Mouse (Mus musculus): ENCODE measurements around the gene Ranbp9. TPM values are rescaled to one million over a fixed set of nuclear protein-coding genes. Genes with fewer than 3 reads are reported as not detected.

The Ranbp9 gene
- polyA plus RNA-seq (2015; fragmentation: Nextera tagmentation; extraction: Ambion mirVana), result 3.0 and 4.6 TPM in 2 replicates

- Histone ChIP-seq H3K27me3 (ENCODE audit: insufficient read depth, low read length) (no peaks in the 10 kb centered on the region), H3K9me3 (ENCODE audit: low read length) (no peaks in the 10 kb centered on the region), H3K36me3 (replicated peaks; ENCODE audit: insufficient read depth, low read length) (no peaks in the 10 kb centered on the region), H3K4me3 (ENCODE audit: low read depth, low read length) (peak within 1 kb of the TSS; percentile 96), H3K4me2 (ENCODE audit: low read depth, low read length) (peak within 1 kb of the TSS; percentile 91), H3K27ac (ENCODE audit: low read depth) (peak within 1 kb of the TSS; percentile 100), H3K9ac (replicated peaks) (peak within 1 kb of the TSS; percentile 99), H3K4me1 (ENCODE audit: insufficient read depth) (peaks cover 25% of the 10 kb centered on the region)
- TF ChIP-seq EP300 (IDR thresholded peaks at IDR 0.05; ENCODE audit: low read depth) (no peak), CTCF (IDR thresholded peaks at IDR 0.05; ENCODE audit: low read depth) (peak; percentile 25)
- WGBS (ENCODE audit: insufficient replicate concordance), result under 1% methylated on average over 68 of the region's 132 CpGs
- peak; percentile 91 for ATAC-seq
- DNase-seq, result peak; percentile 83
Measured at GRCm38 (mm10) chr13:43480957-43481858, at the start of gene Ranbp9. Ranbp9 (minus strand) TSS chr13:43481282.

- TF ChIP-seq EP300 (IDR thresholded peaks at IDR 0.05; ENCODE audit: low read depth) (peak; percentile 21; the same call in 1 of the 2 replicates), CTCF (IDR thresholded peaks at IDR 0.05; ENCODE audit: low read depth) (no peak)
- Histone ChIP-seq H3K4me3 (ENCODE audit: low read depth, low read length) (no peak overlapping the region), H3K27me3 (ENCODE audit: insufficient read depth, low read length) (no peaks in the 10 kb centered on the region), H3K4me1 (ENCODE audit: insufficient read depth) (peaks cover 34% of the 10 kb centered on the region), H3K36me3 (replicated peaks; ENCODE audit: insufficient read depth, low read length) (no peaks in the 10 kb centered on the region), H3K9me3 (ENCODE audit: low read length) (no peaks in the 10 kb centered on the region), H3K4me2 (ENCODE audit: low read depth, low read length) (peak overlapping the region; percentile 52), H3K9ac (replicated peaks) (no peak overlapping the region), H3K27ac (ENCODE audit: low read depth) (peak overlapping the region; percentile 82)
- ATAC-seq (no peak), DNase-seq (no peak)
- 36% methylated on average over 14 of the region's 14 CpGs for WGBS (ENCODE audit: insufficient replicate concordance)
Measured at GRCm38 (mm10) chr13:43530129-43530831, 49.2 kb upstream of the Ranbp9 start.

- no peaks in the 10 kb centered on the region for H3K36me3 ChIP-seq (replicated peaks; ENCODE audit: insufficient read depth, low read length)
- ATAC-seq, result no peak
- WGBS (ENCODE audit: insufficient replicate concordance), result 75% methylated on average over 5 of the region's 5 CpGs
- no peak overlapping the region for H3K4me2 ChIP-seq (ENCODE audit: low read depth, low read length)
- no peaks in the 10 kb centered on the region for H3K27me3 ChIP-seq (ENCODE audit: insufficient read depth, low read length)
- H3K9ac ChIP-seq (replicated peaks), result no peak overlapping the region
- 0 out of 2 replicates have a peak overlapping the region, but pooled peaks have one; percentile 80 for H3K27ac ChIP-seq (ENCODE audit: low read depth)
- peaks cover 3% of the 10 kb centered on the region; the same call in 1 of the 2 replicates for H3K9me3 ChIP-seq (ENCODE audit: low read length)
- TF ChIP-seq EP300 (IDR thresholded peaks at IDR 0.05; ENCODE audit: low read depth) (no peak), CTCF (IDR thresholded peaks at IDR 0.05; ENCODE audit: low read depth) (no peak)
- no peak for DNase-seq
- peaks cover 39% of the 10 kb centered on the region for H3K4me1 ChIP-seq (ENCODE audit: insufficient read depth)
- no peak overlapping the region for H3K4me3 ChIP-seq (ENCODE audit: low read depth, low read length)
Measured at GRCm38 (mm10) chr13:43526289-43526688, 45.2 kb upstream of the Ranbp9 start.

GRCm38 (mm10) chr13:43525363-43526134, 44.5 kb upstream of the Ranbp9 start:
- DNase-seq (peak; percentile 37), ATAC-seq (peak; percentile 20)
- Histone ChIP-seq H3K36me3 (replicated peaks; ENCODE audit: insufficient read depth, low read length) (no peaks in the 10 kb centered on the region), H3K4me1 (ENCODE audit: insufficient read depth) (peaks cover 32% of the 10 kb centered on the region), H3K9me3 (ENCODE audit: low read length) (peaks cover 3% of the 10 kb centered on the region; the same call in 1 of the 2 replicates), H3K4me2 (ENCODE audit: low read depth, low read length) (0 out of 2 replicates have a peak overlapping the region, but pooled peaks have one; percentile 27), H3K27ac (ENCODE audit: low read depth) (peak overlapping the region; percentile 80), H3K9ac (replicated peaks) (no peak overlapping the region), H3K27me3 (ENCODE audit: insufficient read depth, low read length) (no peaks in the 10 kb centered on the region), H3K4me3 (ENCODE audit: low read depth, low read length) (no peak overlapping the region)
- 48% methylated on average over 16 of the region's 16 CpGs for WGBS (ENCODE audit: insufficient replicate concordance)
- no peak for TF ChIP-seq EP300 (IDR thresholded peaks at IDR 0.05; ENCODE audit: low read depth)
- TF ChIP-seq CTCF (IDR thresholded peaks at IDR 0.05; ENCODE audit: low read depth), result no peak

GRCm38 (mm10) chr13:43524491-43525362, 43.6 kb upstream of the Ranbp9 start:
- Histone ChIP-seq H3K4me1 (ENCODE audit: insufficient read depth) (peaks cover 24% of the 10 kb centered on the region), H3K36me3 (replicated peaks; ENCODE audit: insufficient read depth, low read length) (no peaks in the 10 kb centered on the region), H3K9ac (replicated peaks) (no peak overlapping the region; the same call in 1 of the 2 replicates), H3K9me3 (ENCODE audit: low read length) (peaks cover 3% of the 10 kb centered on the region; the same call in 1 of the 2 replicates), H3K4me2 (ENCODE audit: low read depth, low read length) (peak overlapping the region; percentile 27), H3K4me3 (ENCODE audit: low read depth, low read length) (no peak overlapping the region), H3K27ac (ENCODE audit: low read depth) (peak overlapping the region; percentile 80), H3K27me3 (ENCODE audit: insufficient read depth, low read length) (no peaks in the 10 kb centered on the region)
- TF ChIP-seq EP300 (IDR thresholded peaks at IDR 0.05; ENCODE audit: low read depth) (no peak), CTCF (IDR thresholded peaks at IDR 0.05; ENCODE audit: low read depth) (no peak)
- 28% methylated on average over 16 of the region's 16 CpGs for WGBS (ENCODE audit: insufficient replicate concordance)
- peak; percentile 92 for ATAC-seq
- peak; percentile 54 for DNase-seq
